Mouse (Mus musculus) liver, embryonic 12.5 days (tissue): Measurements from ENCODE around the gene Nhlrc3. TPM values are rescaled to one million over a fixed set of nuclear protein-coding genes. Genes with fewer than 3 reads are reported as not detected.

ENCODE experiments used
- ATAC-seq: fragments of 200-750 bp; cut with Nextera tagmentation; 2 replicates; pipeline ENCODE4 v1.8.0; 2017; ENCODE audit warnings: moderate number of reproducible peaks, mild to moderate bottlenecking, moderate library complexity
- H3K27ac ChIP-seq: fragments of 300-500 bp; sonication (generic); 2 replicates; pipeline ENCODE4 v1.5.1; 2016; ENCODE audit warnings: mild to moderate bottlenecking
- H3K27me3 ChIP-seq: fragments of 300-500 bp; sonication (generic); replicated peaks from 2 replicates; pipeline ENCODE4 v1.6.1; 2016; ENCODE audit warnings: mild to moderate bottlenecking, moderate library complexity
- H3K36me3 ChIP-seq: fragments of 300-500 bp; sonication (generic); 2 replicates; pipeline ENCODE4 v1.6.1; 2016; ENCODE audit warnings: mild to moderate bottlenecking, moderate library complexity
- H3K4me1 ChIP-seq: fragments of 300-500 bp; sonication (generic); 2 replicates; pipeline ENCODE4 v1.6.1; 2016
- H3K4me2 ChIP-seq: fragments of 300-500 bp; sonication (generic); 2 replicates; pipeline ENCODE4 v1.6.1; 2016; ENCODE audit warnings: mild to moderate bottlenecking, moderate library complexity
- H3K4me3 ChIP-seq: fragments of 300-500 bp; sonication (generic); 2 replicates; pipeline ENCODE4 v1.5.1; 2016; ENCODE audit warnings: mild to moderate bottlenecking, moderate library complexity
- H3K9ac ChIP-seq: fragments of 300-500 bp; sonication (generic); 2 replicates; pipeline ENCODE4 v1.6.1; 2016; ENCODE audit warnings: mild to moderate bottlenecking, moderate library complexity
- H3K9me3 ChIP-seq: fragments of 300-500 bp; sonication (generic); replicated peaks from 2 replicates; pipeline ENCODE4 v1.6.1; 2016; ENCODE audit warnings: mild to moderate bottlenecking, moderate library complexity
- WGBS: fragments of 180-500 bp; shearing (Covaris S2); methylation state at CpG from one replicate; pipeline ENCODE4 v1.1.7; 2016; ENCODE audit not compliant: insufficient replicate concordance; 5-methylcytosine and 5-hydroxymethylcytosine counted together
- polyA plus RNA-seq: library from polyadenylated mRNA; unstranded; fragments of >200 nt; fragmentation: Nextera tagmentation; extraction: Ambion mirVana; gene quantifications from 2 replicates; pipeline ENCODE4 v1.2.1, GENCODE M21; 2016

Gene Nhlrc3
- polyA plus RNA-seq, 1 experiment from 2014 or later, result 5.9 TPM

GRCm38 (mm10) chr3:53413959-53414358 lies 49.2 kb downstream of the Nhlrc3 start:
- WGBS, result 52% methylated on average over 3 of the region's 3 CpGs
- ATAC-seq, result no peak

GRCm38 (mm10) chr3:53413465-53413864 lies 49.7 kb downstream of the Nhlrc3 start:
- Histone ChIP-seq H3K4me2 (no peak overlapping the region), H3K36me3 (no peaks in the 10 kb centered on the region), H3K4me1 (no peaks in the 10 kb centered on the region), H3K4me3 (no peak overlapping the region), H3K9me3 (no peaks in the 10 kb centered on the region), H3K27me3 (no peaks in the 10 kb centered on the region), H3K27ac (no peak overlapping the region), H3K9ac (no peak overlapping the region)
- ATAC-seq, result no peak
- whole genome bisulfite sequencing, result 48% methylated on average over 2 of the region's 2 CpGs

More at GRCm38 (mm10) chr3:53413959-53414358, 49.2 kb downstream of the Nhlrc3 start:
- Histone ChIP-seq H3K9ac (no peak overlapping the region), H3K27ac (no peak overlapping the region), H3K4me2 (no peak overlapping the region), H3K9me3 (no peaks in the 10 kb centered on the region), H3K36me3 (no peaks in the 10 kb centered on the region), H3K27me3 (no peaks in the 10 kb centered on the region), H3K4me3 (no peak overlapping the region), H3K4me1 (no peaks in the 10 kb centered on the region)

GRCm38 (mm10) chr3:53412259-53412658 lies 50.9 kb downstream of the Nhlrc3 start:
- H3K27me3 ChIP-seq, result no peaks in the 10 kb centered on the region
- WGBS, result 68% methylated on average over 5 of the region's 5 CpGs
- no peaks in the 10 kb centered on the region for H3K4me1 ChIP-seq
- H3K27ac ChIP-seq, result no peak overlapping the region
- no peak for ATAC-seq
- H3K9me3 ChIP-seq, result no peaks in the 10 kb centered on the region
- no peaks in the 10 kb centered on the region for H3K36me3 ChIP-seq
- no peak overlapping the region for H3K4me2 ChIP-seq
- no peak overlapping the region for H3K9ac ChIP-seq
- H3K4me3 ChIP-seq, result no peak overlapping the region

- Histone ChIP-seq H3K4me3 (no peak overlapping the region), H3K4me1 (no peaks in the 10 kb centered on the region), H3K4me2 (no peak overlapping the region), H3K9me3 (no peaks in the 10 kb centered on the region), H3K27ac (no peak overlapping the region), H3K9ac (no peak overlapping the region), H3K27me3 (no peaks in the 10 kb centered on the region), H3K36me3 (no peaks in the 10 kb centered on the region)
- 52% methylated on average over 6 of the region's 6 CpGs for WGBS
- no peak for ATAC-seq
These were observed 53.1 kb downstream of the Nhlrc3 start for GRCm38 (mm10) chr3:53410031-53410430.

GRCm38 (mm10) chr3:53407145-53407544 lies 56.0 kb downstream of the Nhlrc3 start:
- H3K4me2 ChIP-seq, result no peak overlapping the region
- no peak overlapping the region for H3K4me3 ChIP-seq
- ATAC-seq, result no peak
- H3K27ac ChIP-seq, result no peak overlapping the region
- no peaks in the 10 kb centered on the region for H3K27me3 ChIP-seq
- no peaks in the 10 kb centered on the region for H3K9me3 ChIP-seq
- 73% methylated on average over 1 of the region's 1 CpGs for WGBS
- no peak overlapping the region for H3K9ac ChIP-seq
- no peaks in the 10 kb centered on the region for H3K36me3 ChIP-seq
- no peaks in the 10 kb centered on the region for H3K4me1 ChIP-seq

Other genes starting within 250 kb of the Nhlrc3 start
- 7.7 and 8.8 TPM in 2 replicates for gene Proser1, start 334 bp upstream of the Nhlrc3 start, polyA plus RNA-seq
- not detected in 2 replicates for gene Stoml3, start 25.3 kb upstream of the Nhlrc3 start, polyA plus RNA-seq
- gene Frem2, start 194.0 kb upstream of the Nhlrc3 start, polyA plus RNA-seq, result 1.1 and 1.3 TPM in 2 replicates